Mouse (Mus musculus): ENCODE measurements around the gene Neb. TPM values are rescaled to one million over a fixed set of nuclear protein-coding genes. Genes with fewer than 3 reads are reported as not detected.

Neb gene
- polyA plus RNA-seq, 1 experiment from 2014 or later = 1.0 TPM

DNA sequence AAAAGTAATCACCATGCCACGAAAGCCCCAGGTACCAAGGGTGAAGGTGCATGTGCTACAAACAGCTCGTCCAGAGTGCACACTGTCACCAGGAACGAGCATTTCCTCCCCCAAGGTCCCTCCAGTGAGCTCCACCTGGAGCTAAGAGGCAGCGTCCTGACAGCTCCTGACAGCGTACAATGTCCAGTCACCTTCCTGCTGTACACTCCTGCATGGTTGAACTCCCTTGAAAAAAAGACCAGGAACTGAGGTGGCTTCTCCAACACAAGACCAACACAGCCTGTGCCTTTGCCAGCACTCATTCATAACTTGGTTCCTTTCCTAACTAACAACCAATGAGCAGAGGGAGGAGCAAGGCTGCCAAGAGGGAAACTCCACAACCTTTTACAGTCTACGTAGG is 42.9 kb upstream of the Neb start:
- Histone ChIP-seq H3K9me3 (ENCODE audit: control insufficient read depth, low read depth, low read length) (no peaks in the 10 kb centered on the region; the same call in 1 of the 2 replicates), H3K9ac (replicated peaks; ENCODE audit: low read depth, low read length) (no peak overlapping the region), H3K27ac (ENCODE audit: low read length) (no peak overlapping the region), H3K4me3 (ENCODE audit: low read depth, low read length) (no peak overlapping the region), H3K4me1 (ENCODE audit: control insufficient read depth, insufficient read depth, low read length) (peaks cover 12% of the 10 kb centered on the region; the same call in 1 of the 2 replicates), H3K36me3 (ENCODE audit: control insufficient read depth, insufficient read depth, low read length) (peaks cover under 1% of the 10 kb centered on the region), H3K27me3 (ENCODE audit: control insufficient read depth, insufficient read depth, low read length) (no peaks in the 10 kb centered on the region), H3K4me2 (replicated peaks; ENCODE audit: low read depth, low read length) (no peak overlapping the region)
- 55% methylated on average over 6 of the region's 6 CpGs for WGBS
- no peak for ATAC-seq (ENCODE audit: insufficient number of reproducible peaks, insufficient read depth, low FRiP score, low read depth)

DNA sequence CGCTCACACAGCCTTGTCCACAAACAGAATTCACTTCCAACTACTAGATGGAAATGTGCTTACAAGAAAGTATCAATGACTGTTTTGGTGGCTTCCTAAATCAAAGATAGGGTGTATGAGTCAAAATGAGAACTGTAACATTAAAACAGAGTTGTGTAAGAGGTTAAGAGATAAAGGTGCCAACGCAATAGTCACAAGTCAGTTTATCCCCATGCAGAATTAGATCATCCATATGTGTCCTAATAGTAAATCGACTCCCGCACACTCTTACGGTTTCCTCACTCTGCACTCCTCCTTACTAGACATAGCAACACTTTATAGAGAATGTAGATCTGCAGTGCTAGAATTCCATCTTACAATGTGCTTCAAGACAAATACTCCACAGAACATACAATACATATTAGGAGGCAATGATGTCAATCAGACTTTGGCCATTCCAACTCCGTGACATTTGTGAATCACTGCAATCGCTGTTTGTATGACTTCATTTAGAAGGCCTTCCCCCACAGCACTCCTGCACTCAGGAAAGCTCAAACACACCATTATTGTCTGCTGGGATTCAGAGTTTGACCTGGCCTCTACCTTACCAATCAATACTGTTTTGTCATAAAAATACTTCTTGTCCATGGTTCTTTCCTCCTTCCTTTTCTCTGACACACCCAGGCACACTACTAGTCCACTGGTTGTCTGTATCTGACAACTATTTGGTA is 41.9 kb upstream of the Neb start:
- Histone ChIP-seq H3K4me3 (ENCODE audit: low read depth, low read length) (no peak overlapping the region), H3K27ac (ENCODE audit: low read length) (no peak overlapping the region), H3K9ac (replicated peaks; ENCODE audit: low read depth, low read length) (no peak overlapping the region), H3K9me3 (ENCODE audit: control insufficient read depth, low read depth, low read length) (peaks cover 9% of the 10 kb centered on the region; the same call in 1 of the 2 replicates), H3K27me3 (ENCODE audit: control insufficient read depth, insufficient read depth, low read length) (no peaks in the 10 kb centered on the region), H3K4me2 (replicated peaks; ENCODE audit: low read depth, low read length) (no peak overlapping the region), H3K4me1 (ENCODE audit: control insufficient read depth, insufficient read depth, low read length) (peaks cover 12% of the 10 kb centered on the region; the same call in 1 of the 2 replicates), H3K36me3 (ENCODE audit: control insufficient read depth, insufficient read depth, low read length) (peaks cover 8% of the 10 kb centered on the region)
- 85% methylated on average over 7 of the region's 7 CpGs for WGBS
- ATAC-seq (ENCODE audit: insufficient number of reproducible peaks, insufficient read depth, low FRiP score, low read depth) = no peak

DNA sequence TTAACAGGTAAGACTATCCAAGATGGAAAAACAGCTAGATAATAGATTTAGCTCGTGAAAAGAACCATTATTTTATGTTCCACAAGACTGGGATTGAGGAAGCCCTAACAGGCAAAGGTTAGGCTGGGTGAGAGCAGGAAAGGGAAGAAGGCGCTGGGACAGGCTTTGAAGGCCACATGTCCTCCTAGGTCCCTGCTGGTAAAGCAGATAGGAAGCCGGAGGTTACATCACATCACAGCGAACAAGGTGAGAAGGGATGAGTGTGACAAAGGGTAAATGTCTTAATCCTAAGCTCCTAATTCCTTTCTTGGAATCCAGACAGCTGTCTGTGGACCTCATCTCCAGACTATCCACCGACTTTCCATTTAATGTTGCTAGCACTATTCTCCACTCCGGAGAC is 41.0 kb upstream of the Neb start:
- no peak overlapping the region for H3K27ac ChIP-seq (ENCODE audit: low read length)
- 80% methylated on average over 6 of the region's 6 CpGs for WGBS
- ATAC-seq (ENCODE audit: insufficient number of reproducible peaks, insufficient read depth, low FRiP score, low read depth) = no peak

DNA sequence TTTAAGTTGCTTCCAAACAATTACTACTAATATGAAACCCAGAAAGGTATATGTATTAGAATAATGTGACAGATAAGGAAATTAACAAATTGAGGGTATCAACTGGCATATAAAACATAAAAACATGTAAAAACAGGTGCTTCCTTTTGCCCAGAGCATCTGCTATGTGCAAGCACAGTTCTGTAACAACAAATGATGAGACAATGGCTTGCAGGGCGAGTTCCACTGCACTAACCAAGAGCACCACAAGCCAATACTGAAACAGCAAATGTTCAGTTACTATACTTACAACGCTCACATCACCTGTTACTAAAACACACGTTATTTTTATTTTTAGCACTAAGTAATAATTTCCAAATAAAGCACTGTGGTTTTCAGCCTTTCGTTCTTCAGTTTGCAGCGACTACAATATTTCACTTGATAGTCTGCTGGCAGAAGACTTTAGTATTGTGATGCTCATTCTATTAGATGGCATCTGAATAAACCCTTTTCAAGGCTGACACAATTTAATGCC is 34.3 kb upstream of the Neb start:
- H3K4me1 ChIP-seq (ENCODE audit: control insufficient read depth, insufficient read depth, low read length) = no peaks in the 10 kb centered on the region
- ATAC-seq (ENCODE audit: insufficient number of reproducible peaks, insufficient read depth, low FRiP score, low read depth) = no peak
- WGBS = 94% methylated on average over 5 of the region's 5 CpGs
- H3K27me3 ChIP-seq (ENCODE audit: control insufficient read depth, insufficient read depth, low read length) = no peaks in the 10 kb centered on the region
- no peak overlapping the region for H3K4me2 ChIP-seq (replicated peaks; ENCODE audit: low read depth, low read length)
- H3K9ac ChIP-seq (replicated peaks; ENCODE audit: low read depth, low read length) = no peak overlapping the region
- peaks cover 47% of the 10 kb centered on the region for H3K36me3 ChIP-seq (ENCODE audit: control insufficient read depth, insufficient read depth, low read length)
- peaks cover 30% of the 10 kb centered on the region for H3K9me3 ChIP-seq (ENCODE audit: control insufficient read depth, low read depth, low read length)
- H3K4me3 ChIP-seq (ENCODE audit: low read depth, low read length) = no peak overlapping the region
- no peak overlapping the region for H3K27ac ChIP-seq (ENCODE audit: low read length)

More for the DNA sequence above, 41.0 kb upstream of the Neb start:
- Histone ChIP-seq H3K4me2 (replicated peaks; ENCODE audit: low read depth, low read length) (no peak overlapping the region), H3K9ac (replicated peaks; ENCODE audit: low read depth, low read length) (no peak overlapping the region), H3K4me1 (ENCODE audit: control insufficient read depth, insufficient read depth, low read length) (peaks cover 12% of the 10 kb centered on the region; the same call in 1 of the 2 replicates), H3K9me3 (ENCODE audit: control insufficient read depth, low read depth, low read length) (peaks cover 9% of the 10 kb centered on the region; the same call in 1 of the 2 replicates), H3K27me3 (ENCODE audit: control insufficient read depth, insufficient read depth, low read length) (no peaks in the 10 kb centered on the region), H3K4me3 (ENCODE audit: low read depth, low read length) (no peak overlapping the region), H3K36me3 (ENCODE audit: control insufficient read depth, insufficient read depth, low read length) (peaks cover 8% of the 10 kb centered on the region)

DNA sequence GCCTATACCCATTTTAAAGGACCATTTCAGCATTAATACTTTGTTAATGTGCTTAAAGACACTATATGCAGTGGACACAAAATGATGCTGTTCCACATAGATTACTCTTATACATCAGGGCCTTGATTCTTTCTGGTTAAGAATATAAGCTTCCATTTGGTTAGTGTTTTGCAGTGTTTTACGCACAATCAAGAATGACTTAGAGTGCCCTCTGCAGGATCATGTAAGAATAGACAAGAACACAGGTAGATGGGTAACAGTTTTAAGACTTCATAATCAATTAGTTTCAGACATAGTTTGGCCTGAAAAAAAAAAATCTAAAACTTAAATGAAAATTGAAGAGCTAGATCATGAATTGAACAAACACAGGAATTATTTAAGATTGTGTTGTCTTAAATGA is 28.2 kb upstream of the Neb start:
- WGBS = 90% methylated on average over 1 of the region's 1 CpGs
- no peak for ATAC-seq (ENCODE audit: insufficient number of reproducible peaks, insufficient read depth, low FRiP score, low read depth)
- no peaks in the 10 kb centered on the region for H3K4me1 ChIP-seq (ENCODE audit: control insufficient read depth, insufficient read depth, low read length)
- no peak overlapping the region for H3K4me3 ChIP-seq (ENCODE audit: low read depth, low read length)
- H3K9ac ChIP-seq (replicated peaks; ENCODE audit: low read depth, low read length) = no peak overlapping the region
- no peaks in the 10 kb centered on the region for H3K27me3 ChIP-seq (ENCODE audit: control insufficient read depth, insufficient read depth, low read length)
- H3K4me2 ChIP-seq (replicated peaks; ENCODE audit: low read depth, low read length) = no peak overlapping the region
- peaks cover 54% of the 10 kb centered on the region for H3K36me3 ChIP-seq (ENCODE audit: control insufficient read depth, insufficient read depth, low read length)
- H3K9me3 ChIP-seq (ENCODE audit: control insufficient read depth, low read depth, low read length) = peaks cover 21% of the 10 kb centered on the region
- no peak overlapping the region for H3K27ac ChIP-seq (ENCODE audit: low read length)

DNA sequence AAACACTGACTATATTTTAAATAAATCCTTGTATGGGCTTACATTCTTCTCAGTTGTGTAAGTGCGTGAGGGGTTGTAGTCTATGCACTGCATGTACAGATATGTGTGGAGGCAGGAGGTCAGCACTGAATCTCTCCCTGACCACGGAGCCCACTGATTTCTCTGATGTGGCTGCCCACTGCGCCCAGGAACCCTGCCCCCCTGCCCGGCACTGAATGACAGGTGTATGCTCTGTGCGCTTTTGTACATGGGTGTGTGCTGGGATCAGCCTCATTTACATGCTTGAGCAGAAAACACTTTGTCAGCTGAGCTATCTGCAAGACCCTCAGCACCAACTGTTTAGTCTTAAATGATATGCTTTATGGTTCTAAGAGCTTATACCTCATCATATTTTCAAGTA is 27.0 kb upstream of the Neb start:
- 89% methylated on average over 5 of the region's 5 CpGs for WGBS
- Histone ChIP-seq H3K36me3 (ENCODE audit: control insufficient read depth, insufficient read depth, low read length) (peaks cover 43% of the 10 kb centered on the region), H3K4me1 (ENCODE audit: control insufficient read depth, insufficient read depth, low read length) (no peaks in the 10 kb centered on the region), H3K27ac (ENCODE audit: low read length) (no peak overlapping the region), H3K4me3 (ENCODE audit: low read depth, low read length) (no peak overlapping the region), H3K27me3 (ENCODE audit: control insufficient read depth, insufficient read depth, low read length) (no peaks in the 10 kb centered on the region), H3K4me2 (replicated peaks; ENCODE audit: low read depth, low read length) (no peak overlapping the region), H3K9me3 (ENCODE audit: control insufficient read depth, low read depth, low read length) (peaks cover 10% of the 10 kb centered on the region), H3K9ac (replicated peaks; ENCODE audit: low read depth, low read length) (no peak overlapping the region)
- no peak for ATAC-seq (ENCODE audit: insufficient number of reproducible peaks, insufficient read depth, low FRiP score, low read depth)

DNA sequence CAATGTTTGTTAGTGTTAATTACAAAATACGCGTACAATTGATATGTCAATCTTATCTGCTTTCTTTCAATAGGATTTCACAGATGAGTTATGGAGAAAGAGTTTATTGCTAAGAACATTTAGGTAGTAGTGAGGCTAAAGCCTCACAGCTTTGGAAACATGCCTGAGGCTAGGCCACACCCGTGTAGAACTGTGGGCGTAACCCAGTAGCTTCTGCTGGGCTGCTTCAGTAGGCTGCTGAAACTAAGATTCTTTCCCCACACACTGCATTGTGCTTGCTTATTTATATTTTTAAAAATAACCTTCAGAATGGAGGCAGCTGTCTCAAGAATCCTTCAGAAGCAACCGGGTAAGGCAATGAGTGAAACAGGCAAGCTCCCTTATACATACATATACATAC is 16.3 kb upstream of the Neb start:
- Histone ChIP-seq H3K9me3 (ENCODE audit: control insufficient read depth, low read depth, low read length) (no peaks in the 10 kb centered on the region), H3K4me2 (replicated peaks; ENCODE audit: low read depth, low read length) (no peak overlapping the region), H3K9ac (replicated peaks; ENCODE audit: low read depth, low read length) (no peak overlapping the region), H3K36me3 (ENCODE audit: control insufficient read depth, insufficient read depth, low read length) (peaks cover 5% of the 10 kb centered on the region), H3K27me3 (ENCODE audit: control insufficient read depth, insufficient read depth, low read length) (no peaks in the 10 kb centered on the region), H3K4me1 (ENCODE audit: control insufficient read depth, insufficient read depth, low read length) (no peaks in the 10 kb centered on the region), H3K27ac (ENCODE audit: low read length) (no peak overlapping the region), H3K4me3 (ENCODE audit: low read depth, low read length) (no peak overlapping the region)
- WGBS = 82% methylated on average over 5 of the region's 5 CpGs
- ATAC-seq (ENCODE audit: insufficient number of reproducible peaks, insufficient read depth, low FRiP score, low read depth) = no peak

DNA sequence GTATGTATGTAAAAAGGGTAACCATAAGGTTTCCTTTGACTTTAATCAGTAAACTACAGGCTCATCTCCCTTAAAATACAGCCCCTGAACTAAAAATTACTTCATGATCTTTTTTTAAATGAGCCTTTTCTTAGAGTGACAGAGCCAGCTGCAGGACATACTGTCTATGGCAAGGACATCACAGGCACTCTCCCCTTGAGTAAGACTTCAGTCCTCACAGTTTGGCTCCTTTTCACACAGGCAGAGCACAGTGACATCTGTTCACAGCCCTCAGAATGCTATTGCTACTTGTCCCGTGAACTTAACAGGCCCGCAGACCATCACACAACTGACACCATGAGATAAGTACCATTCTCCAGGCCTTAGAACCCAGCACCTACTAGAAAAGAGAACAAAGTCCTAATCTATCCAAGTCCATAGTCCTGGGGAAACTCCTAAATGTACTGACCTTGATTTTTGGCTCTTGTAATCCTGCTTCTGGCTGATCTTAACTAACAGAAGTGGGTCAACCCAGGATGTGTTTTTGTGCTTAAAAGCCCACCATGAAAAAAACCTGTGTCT is 12.2 kb upstream of the Neb start:
- H3K4me3 ChIP-seq (ENCODE audit: low read depth, low read length) = no peak overlapping the region
- no peaks in the 10 kb centered on the region for H3K27me3 ChIP-seq (ENCODE audit: control insufficient read depth, insufficient read depth, low read length)
- H3K36me3 ChIP-seq (ENCODE audit: control insufficient read depth, insufficient read depth, low read length) = no peaks in the 10 kb centered on the region
- 71% methylated on average over 2 of the region's 2 CpGs for WGBS
- no peak overlapping the region for H3K27ac ChIP-seq (ENCODE audit: low read length)
- no peaks in the 10 kb centered on the region for H3K9me3 ChIP-seq (ENCODE audit: control insufficient read depth, low read depth, low read length)
- no peak overlapping the region for H3K9ac ChIP-seq (replicated peaks; ENCODE audit: low read depth, low read length)
- no peaks in the 10 kb centered on the region for H3K4me1 ChIP-seq (ENCODE audit: control insufficient read depth, insufficient read depth, low read length)
- H3K4me2 ChIP-seq (replicated peaks; ENCODE audit: low read depth, low read length) = no peak overlapping the region
- ATAC-seq (ENCODE audit: insufficient number of reproducible peaks, insufficient read depth, low FRiP score, low read depth) = no peak
